Mouse (Mus musculus) liver, embryonic 13.5 days (tissue): ENCODE data around the gene Tada2a. TPM values are rescaled to one million over a fixed set of nuclear protein-coding genes. Genes with fewer than 3 reads are reported as not detected.

Source experiments
- ATAC-seq: fragments of 200-750 bp; cut with Nextera tagmentation; 2 replicates; pipeline ENCODE4 v1.8.0; 2017; ENCODE audit warnings: low read depth, mild to moderate bottlenecking, moderate number of reproducible peaks, moderate library complexity
- DNase-seq: peaks from one replicate; pipeline ENCODE4 v3.0.0; 2022
- H3K27ac ChIP-seq: fragments of 300-500 bp; sonication (generic); 2 replicates; pipeline ENCODE4 v1.5.1; 2015; ENCODE audit warnings: moderate library complexity, mild to moderate bottlenecking, inconsistent platforms
- H3K27me3 ChIP-seq: fragments of 300-500 bp; sonication (generic); 2 replicates; pipeline ENCODE4 v1.6.1; 2015; ENCODE audit warnings: mild to moderate bottlenecking, inconsistent platforms
- H3K36me3 ChIP-seq: fragments of 300-500 bp; sonication (generic); 2 replicates; pipeline ENCODE4 v1.6.1; 2015; ENCODE audit warnings: mild to moderate bottlenecking, inconsistent platforms
- H3K4me1 ChIP-seq: fragments of 300-500 bp; sonication (generic); replicated peaks from 2 replicates; pipeline ENCODE4 v1.6.1; 2015; ENCODE audit warnings: inconsistent platforms
- H3K4me2 ChIP-seq: fragments of 300-500 bp; sonication (generic); 2 replicates; pipeline ENCODE4 v1.6.1; 2015; ENCODE audit warnings: inconsistent platforms, mild to moderate bottlenecking, moderate library complexity
- H3K4me3 ChIP-seq: fragments of 300-500 bp; sonication (generic); replicated peaks from 2 replicates; pipeline ENCODE4 v1.5.1; 2015; ENCODE audit warnings: mild to moderate bottlenecking, inconsistent platforms
- H3K9ac ChIP-seq: fragments of 300-500 bp; sonication (generic); 2 replicates; pipeline ENCODE4 v1.6.1; 2015; ENCODE audit warnings: mild to moderate bottlenecking, inconsistent platforms
- H3K9me3 ChIP-seq: fragments of 300-500 bp; sonication (generic); replicated peaks from 2 replicates; pipeline ENCODE4 v1.6.1; 2016; ENCODE audit warnings: inconsistent platforms
- WGBS: fragments of 180-500 bp; shearing (Covaris S2); methylation state at CpG from one replicate; pipeline ENCODE4 v1.1.7; 2015; ENCODE audit not compliant: insufficient replicate concordance; 5-methylcytosine and 5-hydroxymethylcytosine counted together
- polyA plus RNA-seq: library from polyadenylated mRNA; unstranded; fragments of >200 nt; fragmentation: Nextera tagmentation; extraction: Ambion mirVana; gene quantifications from 2 replicates; pipeline ENCODE4 v1.2.1, GENCODE M21; 2015

Tada2a gene
- polyA plus RNA-seq, 1 experiment from 2014 or later = 12.8 TPM

DNA sequence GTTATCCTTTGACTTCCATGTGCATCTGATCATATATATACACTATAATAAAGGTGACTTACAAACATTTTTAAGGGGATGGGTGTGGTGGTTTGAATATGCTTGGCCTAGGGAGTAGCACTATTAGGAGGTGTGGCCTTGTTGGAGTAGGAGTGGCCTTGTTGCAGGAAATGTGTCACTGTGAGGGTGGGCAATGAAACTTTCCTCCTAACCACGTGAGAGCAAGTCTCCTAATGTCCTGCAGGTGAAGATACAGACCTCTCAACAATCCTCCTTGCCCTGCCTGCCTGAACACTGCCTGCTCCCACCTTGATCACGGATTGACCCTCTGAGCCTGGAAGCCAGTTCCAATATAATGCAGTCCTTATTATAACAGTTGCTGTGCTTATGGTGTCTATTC is 22.3 kb downstream of the Tada2a start:
- H3K4me2 ChIP-seq = no peak overlapping the region
- 54% methylated on average over 2 of the region's 2 CpGs for WGBS
- no peak for DNase-seq
- no peak overlapping the region for H3K27ac ChIP-seq
- no peak overlapping the region for H3K9ac ChIP-seq
- H3K27me3 ChIP-seq = no peaks in the 10 kb centered on the region
- no peaks in the 10 kb centered on the region for H3K4me1 ChIP-seq
- no peak for ATAC-seq
- no peaks in the 10 kb centered on the region for H3K9me3 ChIP-seq
- no peak overlapping the region for H3K4me3 ChIP-seq
- H3K36me3 ChIP-seq = peaks cover 77% of the 10 kb centered on the region

DNA sequence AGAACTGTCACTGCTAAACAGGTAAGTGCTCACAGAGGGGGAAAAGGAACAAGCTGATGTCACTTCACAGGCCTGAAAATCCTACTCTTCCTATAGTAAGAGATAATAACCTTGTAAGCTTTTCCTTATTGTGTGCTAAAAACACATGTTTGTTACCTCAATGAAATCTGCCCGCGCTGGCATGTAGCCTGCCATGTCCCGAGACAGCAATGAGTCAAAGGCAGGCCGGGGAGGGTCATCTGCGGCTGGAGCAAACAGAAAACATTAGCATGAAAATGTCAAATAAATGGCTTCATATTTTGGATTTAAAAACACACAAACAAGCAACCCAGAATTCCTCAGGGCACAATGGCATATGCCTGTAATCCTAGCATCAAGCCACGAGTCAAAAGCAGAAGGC is 25.4 kb downstream of the Tada2a start:
- Histone ChIP-seq H3K27me3 (no peaks in the 10 kb centered on the region), H3K27ac (no peak overlapping the region), H3K4me3 (no peak overlapping the region), H3K4me1 (no peaks in the 10 kb centered on the region), H3K9ac (no peak overlapping the region), H3K36me3 (peaks cover 85% of the 10 kb centered on the region), H3K4me2 (no peak overlapping the region), H3K9me3 (no peaks in the 10 kb centered on the region)
- ATAC-seq = no peak
- 85% methylated on average over 6 of the region's 6 CpGs for WGBS
- no peak for DNase-seq

DNA sequence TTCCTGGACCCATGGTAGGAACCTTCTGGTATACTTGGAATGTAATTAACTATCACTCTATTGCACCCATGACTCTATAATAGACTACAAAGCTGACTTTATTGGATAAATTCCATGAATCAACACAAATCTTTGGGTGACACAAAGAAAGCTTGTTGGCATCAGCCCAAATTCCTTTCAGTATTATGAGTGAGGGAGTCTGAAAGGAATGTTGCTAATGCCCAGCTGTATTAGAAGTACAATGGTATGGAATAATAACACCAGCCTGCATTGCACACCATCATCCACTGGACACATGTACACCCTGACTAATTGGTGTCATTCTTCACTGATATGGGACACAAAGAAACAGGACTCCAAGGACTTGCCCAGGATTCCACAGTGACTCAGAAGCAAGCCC is 28.2 kb downstream of the Tada2a start:
- Histone ChIP-seq H3K4me2 (no peak overlapping the region), H3K27ac (no peak overlapping the region), H3K9me3 (no peaks in the 10 kb centered on the region), H3K4me1 (no peaks in the 10 kb centered on the region), H3K27me3 (no peaks in the 10 kb centered on the region), H3K36me3 (peaks cover 75% of the 10 kb centered on the region), H3K9ac (no peak overlapping the region), H3K4me3 (no peak overlapping the region)
- ATAC-seq = no peak
- DNase-seq = no peak

DNA sequence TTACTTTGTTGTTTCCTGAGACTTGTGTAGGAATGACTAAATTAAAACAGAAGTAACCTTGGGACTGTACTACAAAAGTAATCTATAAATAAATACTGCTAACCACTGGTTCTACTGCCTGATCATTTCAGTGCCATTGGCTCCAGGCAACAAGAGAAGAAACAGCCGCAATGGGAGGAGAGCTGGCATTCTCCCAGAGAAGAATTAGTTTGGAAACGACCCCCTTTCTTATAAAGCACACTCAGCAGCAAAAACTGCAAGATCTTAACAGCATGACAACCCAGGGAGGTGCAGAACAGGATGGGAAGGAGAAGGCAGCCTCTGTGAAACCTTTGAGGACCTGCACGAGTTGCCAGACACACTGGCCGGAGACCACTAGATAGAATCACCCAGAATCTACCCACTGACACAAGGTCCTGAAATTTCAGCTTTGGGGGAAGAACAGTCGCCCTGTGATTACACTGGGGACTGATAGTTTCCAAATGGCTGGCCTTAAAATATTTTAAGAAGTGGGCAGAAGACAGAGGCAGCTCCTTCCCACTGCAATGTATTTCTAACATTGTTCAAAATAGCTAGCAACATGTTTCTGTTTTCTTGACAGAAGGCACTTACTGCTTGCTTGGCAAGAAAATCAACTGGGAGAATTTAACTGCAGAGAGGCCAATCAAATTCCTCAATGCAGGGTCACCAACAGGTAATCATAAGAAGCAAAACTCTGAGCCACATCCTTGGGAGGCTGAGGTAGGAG is 32.0 kb downstream of the Tada2a start:
- Histone ChIP-seq H3K4me3 (no peak overlapping the region), H3K4me1 (no peaks in the 10 kb centered on the region), H3K9me3 (no peaks in the 10 kb centered on the region), H3K27ac (no peak overlapping the region), H3K27me3 (no peaks in the 10 kb centered on the region), H3K36me3 (peaks cover 68% of the 10 kb centered on the region), H3K4me2 (no peak overlapping the region), H3K9ac (no peak overlapping the region)
- DNase-seq (no peak), ATAC-seq (no peak)
- 73% methylated on average over 5 of the region's 5 CpGs for WGBS

DNA sequence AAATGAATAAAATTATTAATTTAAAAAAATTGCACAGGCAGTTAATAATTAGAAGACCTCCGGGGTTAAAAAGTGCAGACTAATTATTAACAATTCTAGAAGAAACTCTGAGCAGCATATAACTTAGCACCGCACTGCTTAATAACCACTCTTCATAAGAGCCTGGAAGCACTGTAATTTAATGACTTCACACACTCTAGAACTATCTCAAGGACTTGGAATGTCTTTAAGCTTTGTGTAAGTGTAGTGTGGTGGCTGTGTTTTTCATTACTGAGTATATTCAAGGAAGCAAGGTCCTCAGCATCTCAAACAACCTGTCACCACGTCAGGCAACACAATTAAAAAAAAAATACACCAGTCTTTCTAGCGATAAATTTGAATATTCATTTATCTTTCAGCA is 34.3 kb downstream of the Tada2a start:
- Histone ChIP-seq H3K36me3 (peaks cover 69% of the 10 kb centered on the region), H3K27me3 (no peaks in the 10 kb centered on the region), H3K4me1 (no peaks in the 10 kb centered on the region), H3K27ac (no peak overlapping the region), H3K4me2 (no peak overlapping the region), H3K4me3 (no peak overlapping the region), H3K9ac (no peak overlapping the region), H3K9me3 (no peaks in the 10 kb centered on the region)
- 83% methylated on average over 4 of the region's 4 CpGs for WGBS
- DNase-seq = no peak
- no peak for ATAC-seq

DNA sequence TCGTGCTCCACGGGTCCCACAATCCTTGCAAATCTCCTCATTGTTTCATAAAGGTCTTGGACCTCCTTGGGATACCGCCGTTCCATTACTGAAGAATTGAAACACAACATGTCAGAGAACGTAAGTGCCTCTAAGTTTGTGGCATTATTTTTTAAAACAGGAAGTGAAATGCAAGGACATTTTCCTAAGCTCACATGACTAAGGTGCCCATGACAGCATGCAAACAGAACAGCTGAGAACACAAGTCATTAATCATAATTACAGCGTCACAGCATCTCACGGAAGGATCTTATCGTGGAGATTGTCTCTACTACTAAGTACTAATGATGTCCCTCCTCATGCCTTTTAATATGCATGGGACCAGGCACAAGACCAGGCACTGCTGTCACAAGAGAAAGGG is 38.8 kb downstream of the Tada2a start:
- ATAC-seq (no peak), DNase-seq (no peak)
- Histone ChIP-seq H3K4me2 (no peak overlapping the region), H3K4me1 (no peaks in the 10 kb centered on the region), H3K27me3 (no peaks in the 10 kb centered on the region), H3K27ac (no peak overlapping the region), H3K36me3 (peaks cover 67% of the 10 kb centered on the region), H3K9me3 (no peaks in the 10 kb centered on the region), H3K9ac (no peak overlapping the region), H3K4me3 (no peak overlapping the region)
- 87% methylated on average over 8 of the region's 8 CpGs for whole genome bisulfite sequencing

DNA sequence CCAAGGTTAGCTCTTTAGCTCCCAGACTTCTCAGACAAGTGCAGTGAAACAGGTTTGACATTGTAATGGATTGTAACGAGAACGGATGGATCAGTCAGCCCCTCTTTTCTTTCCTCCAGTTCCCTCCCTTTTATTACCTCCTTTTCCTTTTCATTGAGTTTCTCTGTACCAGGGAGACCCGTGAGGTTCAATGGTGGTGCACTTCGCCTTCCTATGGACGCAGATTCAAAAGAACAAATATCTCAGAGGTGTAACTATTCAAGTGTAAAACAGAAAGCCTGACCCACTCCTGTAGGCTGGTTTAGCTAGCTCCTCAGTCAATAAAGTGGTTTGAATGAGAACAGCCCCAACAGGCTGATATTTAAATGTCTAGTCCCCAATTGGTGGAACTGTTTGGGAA is 47.5 kb downstream of the Tada2a start:
- no peak for DNase-seq
- Histone ChIP-seq H3K9ac (no peak overlapping the region), H3K36me3 (peaks cover 26% of the 10 kb centered on the region), H3K4me2 (no peak overlapping the region), H3K27me3 (no peaks in the 10 kb centered on the region), H3K4me1 (no peaks in the 10 kb centered on the region), H3K27ac (no peak overlapping the region), H3K4me3 (no peak overlapping the region), H3K9me3 (no peaks in the 10 kb centered on the region)
- WGBS = 82% methylated on average over 5 of the region's 5 CpGs
- ATAC-seq = no peak

DNA sequence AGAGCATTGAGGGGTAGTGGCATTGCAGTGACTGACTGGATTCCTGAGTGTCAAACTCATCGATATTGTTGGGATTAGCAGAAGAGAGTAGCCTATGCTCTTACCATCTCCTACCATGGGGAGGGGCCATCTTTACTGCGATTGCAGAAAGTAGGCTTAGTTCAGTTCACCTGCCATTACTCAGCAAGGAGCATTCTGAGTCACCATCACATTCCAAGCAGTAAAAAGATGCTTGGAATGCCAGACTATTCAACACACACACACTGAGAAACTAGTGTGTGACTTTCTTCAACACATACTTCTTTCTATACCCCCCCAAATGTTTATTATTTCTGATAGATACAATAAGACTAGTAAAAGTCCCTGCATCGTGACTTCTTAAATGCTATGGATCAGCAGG is 49.1 kb downstream of the Tada2a start:
- Histone ChIP-seq H3K4me3 (no peak overlapping the region), H3K9ac (no peak overlapping the region), H3K36me3 (peaks cover 20% of the 10 kb centered on the region), H3K4me1 (no peaks in the 10 kb centered on the region), H3K27ac (no peak overlapping the region), H3K9me3 (no peaks in the 10 kb centered on the region), H3K27me3 (no peaks in the 10 kb centered on the region), H3K4me2 (no peak overlapping the region)
- WGBS = 85% methylated on average over 3 of the region's 3 CpGs
- DNase-seq (no peak), ATAC-seq (no peak)

DNA sequence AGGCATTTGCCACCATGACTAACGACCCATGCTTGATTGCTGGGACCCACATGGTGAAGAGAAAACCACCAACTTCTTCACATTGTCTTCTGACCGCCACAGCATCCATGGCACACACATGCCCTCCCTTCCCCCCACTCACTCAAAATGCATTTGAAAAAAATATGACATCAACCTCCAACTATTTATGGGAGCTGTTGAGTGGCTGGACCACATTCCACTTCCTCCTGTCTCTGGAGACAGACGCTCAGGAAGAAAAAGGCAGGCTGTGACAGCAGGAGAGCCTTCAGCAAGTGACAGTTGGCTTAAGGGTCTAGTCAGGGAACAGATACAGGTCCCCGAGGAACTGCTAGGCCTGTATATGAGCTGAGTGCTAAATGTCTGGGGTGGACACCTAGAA is 49.5 kb downstream of the Tada2a start:
- Histone ChIP-seq H3K4me1 (no peaks in the 10 kb centered on the region), H3K27ac (no peak overlapping the region), H3K9me3 (no peaks in the 10 kb centered on the region), H3K36me3 (peaks cover 20% of the 10 kb centered on the region), H3K27me3 (no peaks in the 10 kb centered on the region), H3K4me2 (no peak overlapping the region), H3K4me3 (no peak overlapping the region), H3K9ac (no peak overlapping the region)
- ATAC-seq = no peak
- 62% methylated on average over 4 of the region's 4 CpGs for WGBS
- no peak for DNase-seq

DNA sequence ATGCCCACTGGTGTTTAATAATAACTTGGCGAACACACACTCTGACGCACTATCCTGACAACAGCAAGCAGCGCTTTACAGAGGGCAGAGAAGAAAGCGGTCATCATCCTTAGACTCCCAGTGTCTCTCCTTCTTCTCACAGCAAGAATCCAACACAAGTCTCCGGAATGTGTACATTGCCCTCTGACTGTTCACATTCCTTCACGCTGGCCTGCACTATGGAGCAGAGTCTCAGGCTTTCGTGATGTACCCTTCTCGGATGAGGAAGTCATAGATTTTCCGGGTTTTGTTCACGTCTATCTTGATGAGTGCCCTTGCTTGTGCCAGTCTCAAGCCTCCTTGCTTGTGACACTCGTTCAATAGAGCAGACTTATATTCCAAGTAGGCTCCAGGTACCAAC is 50.0 kb downstream of the Tada2a start:
- Histone ChIP-seq H3K4me3 (no peak overlapping the region), H3K9ac (no peak overlapping the region), H3K4me2 (no peak overlapping the region), H3K27ac (no peak overlapping the region), H3K9me3 (no peaks in the 10 kb centered on the region), H3K36me3 (peaks cover 20% of the 10 kb centered on the region), H3K4me1 (no peaks in the 10 kb centered on the region), H3K27me3 (no peaks in the 10 kb centered on the region)
- no peak for ATAC-seq
- DNase-seq = no peak
- 80% methylated on average over 11 of the region's 11 CpGs for WGBS

DNA sequence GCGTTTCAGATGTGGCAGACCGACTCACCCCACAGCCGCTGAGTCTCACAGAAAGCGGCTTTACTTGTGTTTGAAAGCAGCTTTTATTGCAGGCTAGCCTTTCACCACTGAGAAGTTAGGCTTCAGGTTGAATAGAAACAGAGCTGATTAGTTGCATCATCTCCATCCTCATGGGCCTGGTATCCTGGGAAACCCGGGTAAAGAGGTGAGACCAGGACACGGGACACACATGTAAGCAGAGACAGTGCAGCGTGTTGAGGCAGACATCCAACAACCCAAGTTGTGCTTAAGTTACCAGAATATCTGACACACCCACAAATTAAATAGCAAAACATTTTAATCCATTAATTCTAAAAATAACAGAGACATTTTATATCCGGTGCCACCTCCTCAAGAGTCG is 50.8 kb downstream of the Tada2a start:
- 82% methylated on average over 9 of the region's 9 CpGs for WGBS
- no peak overlapping the region for H3K27ac ChIP-seq
- no peaks in the 10 kb centered on the region for H3K4me1 ChIP-seq
- H3K27me3 ChIP-seq = no peaks in the 10 kb centered on the region
- no peak overlapping the region for H3K4me2 ChIP-seq
- DNase-seq = no peak
- H3K36me3 ChIP-seq = peaks cover 20% of the 10 kb centered on the region
- H3K9ac ChIP-seq = no peak overlapping the region
- no peaks in the 10 kb centered on the region for H3K9me3 ChIP-seq
- H3K4me3 ChIP-seq = no peak overlapping the region
- no peak for ATAC-seq

DNA sequence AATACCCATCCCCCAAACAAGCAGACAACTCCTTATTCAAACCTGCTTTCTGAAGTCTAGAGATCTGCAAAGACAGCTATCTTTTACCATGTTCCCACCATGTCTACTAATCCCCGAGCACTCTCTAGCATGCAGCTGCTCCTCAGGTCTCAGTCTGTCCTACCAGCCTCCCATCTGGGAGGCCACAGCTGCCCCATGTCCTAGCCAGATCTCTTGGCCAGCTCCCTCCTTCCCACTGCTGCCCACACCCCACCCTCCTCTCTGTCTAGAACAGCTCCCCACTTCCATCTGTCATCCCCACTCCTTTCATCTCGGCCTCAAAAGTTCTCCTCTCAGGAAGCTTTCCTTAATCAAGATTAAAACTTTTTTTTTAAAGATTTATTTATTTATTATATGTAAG is 52.4 kb downstream of the Tada2a start:
- 61% methylated on average over 2 of the region's 2 CpGs for WGBS
- no peaks in the 10 kb centered on the region for H3K9me3 ChIP-seq
- ATAC-seq = no peak

More for the DNA sequence above, 52.4 kb downstream of the Tada2a start:
- Histone ChIP-seq H3K4me1 (no peaks in the 10 kb centered on the region), H3K27ac (no peak overlapping the region), H3K4me2 (no peak overlapping the region), H3K9ac (no peak overlapping the region), H3K4me3 (no peak overlapping the region), H3K27me3 (peaks cover 2% of the 10 kb centered on the region; the same call in 1 of the 2 replicates), H3K36me3 (peaks cover 16% of the 10 kb centered on the region)
- DNase-seq = no peak
